Mouse (Mus musculus): ENCODE measurements at regions not wholly inside any gene's neighbourhood (a gene's known extent, or its start where the extent isn't known, plus 50 kb on each side); places are given as distances from the start of the nearest gene placed in this dataset.

GRCm38 (mm10) chr8:87137412-87137811 lies 252.4 kb upstream of the N4bp1 start:
- 89% methylated on average over 4 of the region's 4 CpGs for WGBS
- no peaks in the 10 kb centered on the region for H3K4me1 ChIP-seq (replicated peaks)
- H3K9me3 ChIP-seq, result no peaks in the 10 kb centered on the region
- DNase-seq (ENCODE audit: low spot score), result no peak
- H3K36me3 ChIP-seq, result no peaks in the 10 kb centered on the region
- H3K4me3 ChIP-seq, result no peak overlapping the region
- no peak overlapping the region for H3K27ac ChIP-seq
- H3K27me3 ChIP-seq (ENCODE audit: insufficient read depth, poor library complexity, severe bottlenecking), result no peaks in the 10 kb centered on the region

DNA sequence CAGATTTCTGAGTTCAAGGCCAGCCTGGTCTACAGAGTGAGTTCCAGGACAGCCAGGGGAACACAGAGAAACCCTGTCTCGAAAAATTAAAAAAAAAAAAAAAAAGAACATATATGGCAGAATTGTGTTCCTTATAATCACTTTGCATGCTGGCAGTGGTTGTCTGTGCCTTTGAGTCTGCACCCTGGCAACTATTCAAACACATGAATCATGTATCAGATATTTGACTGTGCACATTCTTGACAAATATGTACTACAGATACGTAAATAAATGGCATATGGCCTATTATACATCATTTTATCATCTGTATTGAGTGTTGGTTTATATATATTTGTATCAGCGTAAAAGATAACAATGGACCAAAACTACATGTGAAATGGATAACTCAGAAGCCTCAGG lies 246.7 kb upstream of the N4bp1 start:
- WGBS, result 88% methylated on average over 3 of the region's 3 CpGs
- H3K36me3 ChIP-seq, result no peaks in the 10 kb centered on the region
- DNase-seq (ENCODE audit: low spot score), result no peak
- H3K4me1 ChIP-seq (replicated peaks), result peaks cover 11% of the 10 kb centered on the region
- no peak overlapping the region for H3K27ac ChIP-seq
- H3K9me3 ChIP-seq, result no peaks in the 10 kb centered on the region
- H3K4me3 ChIP-seq, result no peak overlapping the region
- no peaks in the 10 kb centered on the region for H3K27me3 ChIP-seq (ENCODE audit: insufficient read depth, poor library complexity, severe bottlenecking)

- 68% methylated on average over 3 of the region's 3 CpGs for WGBS
- DNase-seq (ENCODE audit: low spot score), result no peak
- Histone ChIP-seq H3K36me3 (no peaks in the 10 kb centered on the region), H3K4me3 (no peak overlapping the region), H3K27me3 (ENCODE audit: insufficient read depth, poor library complexity, severe bottlenecking) (peaks cover 4% of the 10 kb centered on the region; the same call in 1 of the 2 replicates), H3K27ac (no peak overlapping the region), H3K9me3 (no peaks in the 10 kb centered on the region), H3K4me1 (replicated peaks) (peaks cover 12% of the 10 kb centered on the region)
Observed at GRCm38 (mm10) chr8:87130691-87131090, 245.6 kb upstream of the N4bp1 start.

GRCm38 (mm10) chr8:87128593-87128992 lies 243.5 kb upstream of the N4bp1 start:
- Histone ChIP-seq H3K27me3 (ENCODE audit: insufficient read depth, poor library complexity, severe bottlenecking) (peaks cover 11% of the 10 kb centered on the region; the same call in 1 of the 2 replicates), H3K4me1 (replicated peaks) (peaks cover 12% of the 10 kb centered on the region), H3K9me3 (no peaks in the 10 kb centered on the region), H3K36me3 (no peaks in the 10 kb centered on the region), H3K4me3 (no peak overlapping the region), H3K27ac (no peak overlapping the region)
- 62% methylated on average over 4 of the region's 4 CpGs for WGBS
- no peak for DNase-seq (ENCODE audit: low spot score)

- Histone ChIP-seq H3K4me3 (no peak overlapping the region), H3K27me3 (ENCODE audit: insufficient read depth, poor library complexity, severe bottlenecking) (peaks cover 37% of the 10 kb centered on the region), H3K27ac (no peak overlapping the region), H3K36me3 (no peaks in the 10 kb centered on the region), H3K4me1 (replicated peaks) (peaks cover 5% of the 10 kb centered on the region), H3K9me3 (no peaks in the 10 kb centered on the region)
- 87% methylated on average over 14 of the region's 14 CpGs for WGBS
- no peak for DNase-seq (ENCODE audit: low spot score)
Observed at GRCm38 (mm10) chr8:87116190-87116765, 231.2 kb upstream of the N4bp1 start.

DNA sequence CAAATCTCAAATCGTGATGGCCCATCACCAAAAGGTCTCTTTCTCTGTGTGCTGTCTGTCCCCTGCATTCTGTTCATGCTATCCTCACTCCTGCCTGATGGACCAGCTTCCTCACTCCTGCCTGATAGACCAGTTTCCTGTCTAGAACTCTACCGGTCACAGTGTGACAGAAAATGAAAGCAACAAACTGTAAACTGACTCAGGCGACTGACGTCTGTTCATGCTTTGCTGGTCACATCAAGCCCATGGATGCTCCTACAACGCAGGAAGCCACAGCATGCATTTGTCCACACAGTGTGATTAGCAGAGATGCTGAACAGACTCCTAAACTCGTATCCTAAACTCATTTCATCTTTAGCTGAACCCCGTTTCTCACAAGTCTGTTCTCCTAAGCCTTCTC lies 227.3 kb upstream of the N4bp1 start:
- Histone ChIP-seq H3K4me3 (no peak overlapping the region), H3K27ac (no peak overlapping the region), H3K4me1 (replicated peaks) (no peaks in the 10 kb centered on the region), H3K27me3 (ENCODE audit: insufficient read depth, poor library complexity, severe bottlenecking) (peaks cover 7% of the 10 kb centered on the region; the same call in 1 of the 2 replicates), H3K9me3 (no peaks in the 10 kb centered on the region), H3K36me3 (no peaks in the 10 kb centered on the region)
- no peak for DNase-seq (ENCODE audit: low spot score)
- 84% methylated on average over 7 of the region's 7 CpGs for WGBS

DNA sequence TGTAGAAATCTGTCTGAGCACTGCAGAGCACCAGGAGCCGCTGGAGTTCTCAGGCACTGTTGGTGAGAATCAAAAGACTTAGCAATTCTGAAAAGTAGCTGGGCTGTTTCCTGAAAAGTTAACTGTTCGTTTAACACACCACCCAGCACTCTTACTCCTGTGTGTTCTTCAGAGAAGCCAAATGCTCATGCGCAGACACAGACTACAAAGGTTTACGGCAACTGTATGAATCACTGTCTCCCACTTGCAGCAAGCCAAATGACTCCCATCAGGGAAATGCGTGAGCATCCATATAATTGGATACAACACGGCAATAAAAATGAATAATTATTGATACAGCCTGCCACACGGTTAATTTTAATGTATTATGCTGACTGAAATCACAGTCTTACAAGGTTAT lies 220.0 kb upstream of the N4bp1 start:
- H3K9me3 ChIP-seq, result no peaks in the 10 kb centered on the region
- H3K27me3 ChIP-seq (ENCODE audit: insufficient read depth, poor library complexity, severe bottlenecking), result no peaks in the 10 kb centered on the region
- no peaks in the 10 kb centered on the region for H3K36me3 ChIP-seq
- DNase-seq (ENCODE audit: low spot score), result no peak
- no peak overlapping the region for H3K27ac ChIP-seq
- 0 out of 2 replicates have a peak, but pooled peaks cover 2% of the 10 kb centered on the region for H3K4me1 ChIP-seq (replicated peaks)
- WGBS, result 81% methylated on average over 7 of the region's 7 CpGs
- H3K4me3 ChIP-seq, result no peak overlapping the region

DNA sequence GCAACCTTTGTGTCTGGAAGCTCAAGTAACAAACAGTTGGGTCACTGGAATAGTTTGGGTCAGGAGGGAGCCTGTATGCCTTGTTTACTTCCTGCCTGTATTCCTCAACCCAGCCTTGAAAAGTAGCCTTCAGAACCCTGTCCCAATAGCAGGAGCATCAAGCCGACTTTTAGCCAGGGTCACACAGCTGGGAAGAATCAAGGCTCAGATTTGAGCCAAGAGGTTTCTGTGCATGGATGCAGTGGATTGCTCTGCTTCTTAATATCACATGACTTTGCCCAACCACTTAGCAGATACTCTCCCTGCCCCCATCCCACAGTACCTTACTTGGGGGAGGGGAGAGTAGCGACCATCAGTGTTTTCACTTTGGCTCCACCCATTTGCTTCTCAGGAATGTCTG lies 210.2 kb upstream of the N4bp1 start:
- H3K9me3 ChIP-seq, result no peaks in the 10 kb centered on the region
- H3K27me3 ChIP-seq (ENCODE audit: insufficient read depth, poor library complexity, severe bottlenecking), result no peaks in the 10 kb centered on the region
- DNase-seq (ENCODE audit: low spot score), result no peak
- 58% methylated on average over 2 of the region's 2 CpGs for WGBS
- H3K4me3 ChIP-seq, result no peak overlapping the region
- H3K36me3 ChIP-seq, result no peaks in the 10 kb centered on the region
- H3K27ac ChIP-seq, result no peak overlapping the region
- H3K4me1 ChIP-seq (replicated peaks), result peaks cover 18% of the 10 kb centered on the region

DNA sequence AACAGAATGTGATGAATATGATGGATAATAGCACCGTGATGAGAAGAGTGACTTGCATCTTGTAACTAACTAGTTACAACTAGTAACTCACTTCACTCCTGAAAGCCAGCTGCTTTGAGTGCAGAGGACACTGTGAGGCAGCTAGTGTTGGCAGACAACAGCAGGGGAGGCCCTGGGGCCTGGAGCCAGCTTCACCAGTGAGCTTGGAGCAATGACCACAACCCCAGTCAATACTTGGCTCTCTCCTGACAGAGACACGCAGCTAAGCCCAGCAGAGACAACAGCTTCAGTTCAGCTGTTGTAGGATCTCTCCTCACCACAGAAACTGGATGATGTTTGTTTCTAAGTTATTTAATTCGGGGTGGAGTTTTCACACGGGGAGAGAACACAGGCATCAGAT lies 209.6 kb upstream of the N4bp1 start:
- no peaks in the 10 kb centered on the region for H3K9me3 ChIP-seq
- 81% methylated on average over 4 of the region's 4 CpGs for WGBS
- H3K27ac ChIP-seq, result no peak overlapping the region
- no peaks in the 10 kb centered on the region for H3K36me3 ChIP-seq
- no peaks in the 10 kb centered on the region for H3K27me3 ChIP-seq (ENCODE audit: insufficient read depth, poor library complexity, severe bottlenecking)
- H3K4me3 ChIP-seq, result no peak overlapping the region
- peaks cover 18% of the 10 kb centered on the region for H3K4me1 ChIP-seq (replicated peaks)
- DNase-seq (ENCODE audit: low spot score), result no peak

DNA sequence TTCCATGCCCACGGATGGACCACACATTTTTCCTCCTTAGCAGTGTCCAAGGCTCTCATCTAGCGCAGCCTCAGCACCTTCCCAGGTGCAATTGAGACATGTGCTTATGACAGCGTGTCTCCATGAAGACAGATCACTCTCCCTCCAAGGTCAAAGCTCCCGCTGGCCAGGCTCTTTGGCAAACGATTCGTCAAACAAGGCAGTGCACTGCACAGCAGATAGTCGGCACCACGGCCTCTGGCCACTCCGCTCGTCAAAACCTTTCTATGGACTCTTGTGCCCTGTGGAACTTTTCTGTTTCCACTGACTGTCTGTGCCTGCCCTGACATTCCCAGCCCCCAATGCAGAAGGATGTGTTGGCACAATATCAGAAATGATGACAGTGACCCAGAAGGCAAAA lies 208.7 kb upstream of the N4bp1 start:
- WGBS, result 73% methylated on average over 10 of the region's 10 CpGs
- no peaks in the 10 kb centered on the region for H3K36me3 ChIP-seq
- no peaks in the 10 kb centered on the region for H3K9me3 ChIP-seq
- no peak overlapping the region for H3K4me3 ChIP-seq
- no peak for DNase-seq (ENCODE audit: low spot score)
- peaks cover 18% of the 10 kb centered on the region for H3K4me1 ChIP-seq (replicated peaks)
- no peak overlapping the region for H3K27ac ChIP-seq
- H3K27me3 ChIP-seq (ENCODE audit: insufficient read depth, poor library complexity, severe bottlenecking), result no peaks in the 10 kb centered on the region

GRCm38 (mm10) chr8:87093081-87093480 lies 208.0 kb upstream of the N4bp1 start:
- DNase-seq (ENCODE audit: low spot score), result no peak
- Histone ChIP-seq H3K36me3 (no peaks in the 10 kb centered on the region), H3K27me3 (ENCODE audit: insufficient read depth, poor library complexity, severe bottlenecking) (no peaks in the 10 kb centered on the region), H3K4me1 (replicated peaks) (peaks cover 18% of the 10 kb centered on the region), H3K9me3 (no peaks in the 10 kb centered on the region), H3K4me3 (no peak overlapping the region), H3K27ac (no peak overlapping the region)
- WGBS, result 80% methylated on average over 5 of the region's 5 CpGs

- H3K36me3 ChIP-seq, result no peaks in the 10 kb centered on the region
- H3K27me3 ChIP-seq (ENCODE audit: insufficient read depth, poor library complexity, severe bottlenecking), result no peaks in the 10 kb centered on the region
- H3K4me1 ChIP-seq (replicated peaks), result no peaks in the 10 kb centered on the region
- WGBS, result 49% methylated on average over 9 of the region's 9 CpGs
- H3K9me3 ChIP-seq, result no peaks in the 10 kb centered on the region
- H3K4me3 ChIP-seq, result no peak overlapping the region
- H3K27ac ChIP-seq, result no peak overlapping the region
- DNase-seq (ENCODE audit: low spot score), result peak; percentile 59
Observed at GRCm38 (mm10) chr8:87087451-87088095, 202.5 kb upstream of the N4bp1 start.

GRCm38 (mm10) chr8:87078260-87078659 lies 193.2 kb upstream of the N4bp1 start:
- no peaks in the 10 kb centered on the region for H3K27me3 ChIP-seq (ENCODE audit: insufficient read depth, poor library complexity, severe bottlenecking)
- H3K4me3 ChIP-seq, result no peak overlapping the region
- H3K36me3 ChIP-seq, result no peaks in the 10 kb centered on the region
- no peak for DNase-seq (ENCODE audit: low spot score)
- H3K9me3 ChIP-seq, result no peaks in the 10 kb centered on the region
- H3K4me1 ChIP-seq (replicated peaks), result no peaks in the 10 kb centered on the region; the same call in 1 of the 2 replicates
- no peak overlapping the region for H3K27ac ChIP-seq
- 75% methylated on average over 6 of the region's 6 CpGs for WGBS
